Mouse (Mus musculus) midbrain, embryonic 13.5 days (tissue): ENCODE measurements around the gene Kcnk15. TPM values are rescaled to one million over a fixed set of nuclear protein-coding genes. Genes with fewer than 3 reads are reported as not detected.

Source experiments
- ATAC-seq: fragments of 200-750 bp; cut with Nextera tagmentation; 2 replicates; pipeline ENCODE4 v1.8.0; 2017; ENCODE audit warnings: mild to moderate bottlenecking, moderate TSS enrichment, moderate library complexity
- H3K27ac ChIP-seq: fragments of 300-500 bp; sonication (generic); 2 replicates; pipeline ENCODE4 v1.5.1; 2015; ENCODE audit warnings: inconsistent platforms, mild to moderate bottlenecking, moderate library complexity
- H3K27me3 ChIP-seq: fragments of 300-500 bp; sonication (generic); 2 replicates; pipeline ENCODE4 v1.6.1; 2015; ENCODE audit warnings: mild to moderate bottlenecking, inconsistent platforms
- H3K36me3 ChIP-seq: fragments of 300-500 bp; sonication (generic); 2 replicates; pipeline ENCODE4 v1.6.1; 2015; ENCODE audit warnings: mild to moderate bottlenecking, inconsistent platforms
- H3K4me1 ChIP-seq: fragments of 300-500 bp; sonication (generic); replicated peaks from 2 replicates; pipeline ENCODE4 v1.6.1; 2015; ENCODE audit warnings: inconsistent platforms
- H3K4me2 ChIP-seq: fragments of 300-500 bp; sonication (generic); replicated peaks from 2 replicates; pipeline ENCODE4 v1.6.1; 2015; ENCODE audit warnings: moderate library complexity, mild to moderate bottlenecking, inconsistent platforms
- H3K4me3 ChIP-seq: fragments of 300-500 bp; sonication (generic); replicated peaks from 2 replicates; pipeline ENCODE4 v1.5.1; 2015; ENCODE audit warnings: mild to moderate bottlenecking, inconsistent platforms
- H3K9ac ChIP-seq: fragments of 300-500 bp; sonication (generic); replicated peaks from 2 replicates; pipeline ENCODE4 v1.6.1; 2015; ENCODE audit warnings: mild to moderate bottlenecking, inconsistent platforms
- H3K9me3 ChIP-seq: fragments of 300-500 bp; sonication (generic); 2 replicates; pipeline ENCODE4 v1.6.1; 2016; ENCODE audit warnings: mild to moderate bottlenecking, inconsistent platforms
- WGBS: fragments of 180-500 bp; shearing (Covaris S2); methylation state at CpG from one replicate; pipeline ENCODE4 v1.1.7; 2015; 5-methylcytosine and 5-hydroxymethylcytosine counted together
- polyA plus RNA-seq: library from polyadenylated mRNA; unstranded; fragments of >200 nt; fragmentation: Nextera tagmentation; extraction: Ambion mirVana; gene quantifications from 2 replicates; pipeline ENCODE4 v1.2.1, GENCODE M21; 2015

Gene Kcnk15
- polyA plus RNA-seq, 1 experiment from 2014 or later: 0.13 TPM

DNA sequence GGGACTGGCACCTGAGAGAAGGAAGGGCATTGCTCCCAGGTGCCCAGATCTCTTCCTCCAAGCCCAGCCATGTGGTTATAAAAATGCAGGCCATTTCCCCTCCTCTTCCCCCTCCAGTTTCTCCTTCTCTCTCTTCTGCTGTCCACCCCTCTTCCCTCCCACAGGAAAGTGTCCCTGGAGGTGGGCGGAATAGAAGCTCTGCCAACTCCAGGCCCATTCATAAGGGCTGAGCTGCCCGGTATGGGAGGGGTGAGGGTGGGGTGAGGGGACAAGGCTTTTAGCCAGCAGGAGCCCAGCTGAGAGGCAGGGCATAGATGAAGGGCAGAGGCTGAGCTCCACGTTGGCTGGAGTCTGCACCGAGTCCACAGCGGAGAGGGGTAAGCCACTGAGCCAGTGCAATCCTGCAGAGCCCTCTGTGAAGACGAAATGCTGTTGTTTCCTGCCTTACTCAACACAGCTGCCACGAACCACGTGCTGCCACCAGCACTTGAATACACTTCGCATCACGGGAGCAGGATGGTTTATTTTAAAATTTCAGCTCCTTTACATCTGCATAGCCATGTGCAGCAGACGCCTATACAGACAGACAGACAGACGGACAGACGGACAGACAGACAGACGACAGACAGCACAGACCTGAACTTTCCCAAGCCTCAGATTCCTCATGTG is 23.5 kb downstream of the Kcnk15 start:
- no peak for ATAC-seq
- 72% methylated on average over 14 of the region's 14 CpGs for WGBS

DNA sequence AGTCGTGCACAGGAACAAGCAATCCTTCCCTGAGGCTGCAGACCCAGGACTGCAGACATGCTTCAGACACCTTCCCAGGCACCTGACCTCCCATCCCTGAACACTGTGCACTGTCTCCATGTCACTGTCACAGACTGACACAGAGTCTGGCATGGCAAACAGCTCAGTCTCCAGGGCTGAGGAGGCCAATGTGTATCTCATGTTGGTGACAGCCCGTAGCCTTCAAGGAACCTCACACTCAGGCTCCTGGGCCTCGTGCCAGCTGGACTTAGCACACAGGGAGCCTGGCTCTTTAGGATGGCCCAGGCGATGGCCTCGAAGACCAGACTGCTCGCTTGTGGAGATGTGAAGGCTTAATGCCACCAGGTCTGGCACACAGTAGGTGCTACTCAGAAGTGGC is 27.4 kb downstream of the Kcnk15 start:
- Histone ChIP-seq H3K27me3 (no peaks in the 10 kb centered on the region), H3K9me3 (no peaks in the 10 kb centered on the region), H3K36me3 (no peaks in the 10 kb centered on the region), H3K4me1 (peaks cover 14% of the 10 kb centered on the region), H3K27ac (no peak overlapping the region), H3K4me3 (no peak overlapping the region), H3K9ac (no peak overlapping the region), H3K4me2 (no peak overlapping the region)
- no peak for ATAC-seq
- 90% methylated on average over 6 of the region's 6 CpGs for WGBS

More for the DNA sequence above, 23.5 kb downstream of the Kcnk15 start:
- Histone ChIP-seq H3K36me3 (no peaks in the 10 kb centered on the region), H3K27ac (no peak overlapping the region), H3K4me3 (no peak overlapping the region), H3K9me3 (no peaks in the 10 kb centered on the region), H3K9ac (no peak overlapping the region), H3K4me1 (peaks cover 32% of the 10 kb centered on the region), H3K27me3 (no peaks in the 10 kb centered on the region), H3K4me2 (no peak overlapping the region)

DNA sequence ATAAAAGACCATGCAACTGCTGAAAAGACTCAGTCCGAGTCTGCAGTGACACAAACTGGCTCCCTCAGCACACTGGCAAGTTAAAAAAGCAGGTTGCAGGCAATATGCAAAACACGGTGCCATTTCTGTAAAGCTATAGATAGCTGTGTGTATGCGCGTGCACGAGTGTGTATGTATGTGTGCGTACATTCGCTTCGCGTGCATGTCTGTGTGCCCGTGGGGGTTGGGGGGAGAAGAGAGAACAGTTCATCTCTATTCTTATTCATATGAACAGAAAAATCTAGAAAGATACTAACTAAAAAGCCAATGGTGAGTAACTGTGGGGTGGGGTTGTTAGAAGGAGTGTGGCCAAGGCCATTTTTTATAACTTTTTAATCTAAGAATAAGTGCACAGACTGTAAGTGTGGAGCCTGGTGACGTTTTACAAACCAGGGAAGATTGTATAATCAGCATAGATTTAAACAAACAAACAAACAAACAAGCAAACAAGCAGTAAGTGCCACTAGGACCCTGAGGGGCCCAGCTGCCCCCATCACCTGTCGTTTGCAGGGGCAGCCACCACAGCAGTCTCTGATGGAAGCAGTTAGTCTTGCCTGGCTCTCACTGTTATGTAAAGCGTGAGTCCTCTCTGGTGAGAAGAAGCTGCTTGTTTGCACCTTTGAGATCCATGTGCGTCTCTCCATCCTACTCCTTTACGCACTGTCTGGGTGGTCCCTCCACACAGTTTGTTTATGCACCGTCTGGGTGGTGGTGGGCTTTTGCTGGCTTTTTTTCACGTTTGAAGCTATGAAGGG is 29.6 kb downstream of the Kcnk15 start:
- Histone ChIP-seq H3K4me3 (no peak overlapping the region), H3K27me3 (no peaks in the 10 kb centered on the region), H3K27ac (no peak overlapping the region), H3K4me2 (no peak overlapping the region), H3K9ac (no peak overlapping the region), H3K4me1 (no peaks in the 10 kb centered on the region), H3K36me3 (no peaks in the 10 kb centered on the region), H3K9me3 (no peaks in the 10 kb centered on the region)
- 72% methylated on average over 17 of the region's 17 CpGs for WGBS
- no peak for ATAC-seq

DNA sequence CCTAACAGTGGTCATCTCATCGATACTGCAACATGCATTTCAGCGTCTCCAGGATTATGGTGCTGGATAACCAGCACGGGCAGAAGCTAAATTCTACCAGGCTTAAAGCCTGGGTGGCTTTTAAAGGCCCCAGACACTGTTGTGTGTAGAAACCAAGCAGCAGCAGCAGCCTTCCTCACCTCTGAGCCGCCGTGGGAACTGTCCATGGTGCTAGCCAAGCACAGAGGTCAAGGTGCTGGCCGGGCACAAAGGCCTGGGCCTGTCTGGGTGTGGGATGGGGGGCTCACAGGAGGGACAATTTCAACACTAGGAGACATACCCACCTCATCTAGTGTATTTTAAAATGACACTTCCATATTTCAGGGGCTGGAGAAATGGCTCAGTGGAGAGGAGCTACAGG is 36.0 kb downstream of the Kcnk15 start:
- no peak overlapping the region for H3K4me2 ChIP-seq
- H3K4me3 ChIP-seq: no peak overlapping the region
- 43% methylated on average over 6 of the region's 6 CpGs for WGBS
- H3K4me1 ChIP-seq: peaks cover 14% of the 10 kb centered on the region
- H3K36me3 ChIP-seq: no peaks in the 10 kb centered on the region
- H3K9me3 ChIP-seq: no peaks in the 10 kb centered on the region
- H3K9ac ChIP-seq: no peak overlapping the region
- H3K27me3 ChIP-seq: no peaks in the 10 kb centered on the region
- no peak for ATAC-seq
- no peak overlapping the region for H3K27ac ChIP-seq

DNA sequence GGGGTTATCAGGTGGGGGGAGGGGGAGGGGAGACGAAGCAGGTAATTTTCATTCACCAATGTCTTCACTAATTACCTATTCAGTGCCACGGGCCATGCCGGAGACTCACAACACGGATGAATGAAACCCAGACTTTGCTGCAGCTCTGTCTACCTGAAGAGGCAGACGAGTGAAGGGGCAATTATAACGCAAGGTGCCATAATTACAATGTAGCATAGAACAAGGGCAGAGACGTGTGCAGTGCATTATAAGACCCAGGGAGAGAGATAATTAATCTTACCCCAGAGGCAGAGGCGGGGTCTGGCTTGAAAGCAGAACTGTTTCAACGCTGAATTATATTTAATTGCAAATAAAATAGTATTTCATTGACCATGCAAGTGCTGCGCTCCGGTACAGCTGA is 37.1 kb downstream of the Kcnk15 start:
- Histone ChIP-seq H3K4me1 (peaks cover 14% of the 10 kb centered on the region), H3K9ac (no peak overlapping the region), H3K27me3 (no peaks in the 10 kb centered on the region), H3K27ac (peak overlapping the region; percentile 70), H3K9me3 (no peaks in the 10 kb centered on the region), H3K4me3 (no peak overlapping the region), H3K36me3 (no peaks in the 10 kb centered on the region), H3K4me2 (no peak overlapping the region)
- 55% methylated on average over 11 of the region's 11 CpGs for WGBS
- peak; percentile 53; the same call in 1 of the 2 replicates for ATAC-seq

DNA sequence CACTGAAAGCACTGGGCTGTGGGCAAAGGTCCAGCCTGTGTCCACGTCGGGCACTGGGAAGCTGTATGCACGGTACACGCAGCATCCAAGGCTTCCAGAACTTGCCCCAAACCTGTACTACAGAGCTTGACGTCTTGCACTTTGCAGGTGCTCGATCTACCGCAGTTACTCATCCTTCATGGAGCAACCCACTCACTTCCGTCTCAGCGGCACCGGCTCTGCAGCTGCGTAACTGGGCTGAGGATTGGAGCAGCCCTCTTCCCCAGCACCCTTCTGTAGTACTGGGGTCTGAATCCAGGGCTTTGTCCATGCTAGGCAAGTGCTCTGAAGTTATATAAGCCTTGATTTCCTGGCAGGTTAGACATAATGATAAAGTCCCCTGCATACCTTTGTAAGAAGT is 37.8 kb downstream of the Kcnk15 start:
- Histone ChIP-seq H3K4me3 (no peak overlapping the region), H3K4me2 (no peak overlapping the region), H3K9me3 (no peaks in the 10 kb centered on the region), H3K27me3 (no peaks in the 10 kb centered on the region), H3K27ac (peak overlapping the region; percentile 70), H3K36me3 (no peaks in the 10 kb centered on the region), H3K9ac (no peak overlapping the region), H3K4me1 (peaks cover 14% of the 10 kb centered on the region)
- ATAC-seq: no peak
- WGBS: 94% methylated on average over 11 of the region's 11 CpGs

DNA sequence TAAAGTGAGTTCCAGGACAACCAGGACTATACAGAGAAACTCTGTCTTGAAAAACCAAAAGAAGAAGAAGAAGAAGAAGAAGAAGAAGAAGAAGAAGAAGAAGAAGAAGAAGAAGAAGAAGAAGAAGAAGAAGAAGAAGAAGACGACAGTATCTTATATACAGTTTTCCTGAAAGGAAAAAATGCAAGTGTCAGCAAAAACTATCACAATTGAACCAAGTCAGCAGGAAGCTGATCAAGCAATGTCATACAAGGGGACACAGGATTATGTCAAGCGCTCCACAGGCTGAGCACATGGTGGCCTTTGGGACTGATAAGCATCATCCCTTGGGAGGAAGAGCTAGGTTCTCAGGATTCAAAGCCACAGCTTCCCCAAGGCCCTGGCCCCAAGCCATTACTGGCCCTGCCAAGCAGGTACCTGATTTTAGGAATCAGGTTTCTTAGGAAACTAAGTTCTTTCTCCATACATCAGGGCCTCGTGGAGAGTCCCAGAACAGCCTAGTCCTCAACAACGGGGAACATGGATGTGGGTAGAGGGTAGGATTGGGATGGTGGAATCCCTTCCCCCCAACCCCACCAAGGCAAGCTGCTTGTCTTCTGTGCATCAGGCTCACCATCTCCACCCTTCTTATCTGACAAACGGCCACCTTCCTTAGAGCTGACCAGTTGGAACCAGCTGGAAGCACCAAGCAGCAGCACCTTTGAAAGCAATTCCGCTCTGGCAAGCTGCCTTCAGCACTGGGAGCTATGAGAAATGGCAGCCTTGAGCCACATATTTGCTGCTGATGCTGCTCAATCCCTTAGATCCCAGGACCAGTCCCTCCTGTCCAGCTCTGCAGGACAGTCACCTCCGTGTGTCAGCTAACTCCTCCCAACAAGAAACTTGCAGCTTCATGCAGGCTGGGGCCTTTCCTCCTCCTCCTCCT is 40.3 kb downstream of the Kcnk15 start:
- 69% methylated on average over 7 of the region's 7 CpGs for WGBS
- no peaks in the 10 kb centered on the region for H3K9me3 ChIP-seq
- H3K4me3 ChIP-seq: no peak overlapping the region
- ATAC-seq: no peak
- H3K36me3 ChIP-seq: no peaks in the 10 kb centered on the region
- H3K4me2 ChIP-seq: no peak overlapping the region
- H3K27ac ChIP-seq: no peak overlapping the region
- no peaks in the 10 kb centered on the region for H3K27me3 ChIP-seq
- H3K4me1 ChIP-seq: peaks cover 16% of the 10 kb centered on the region
- no peak overlapping the region for H3K9ac ChIP-seq

DNA sequence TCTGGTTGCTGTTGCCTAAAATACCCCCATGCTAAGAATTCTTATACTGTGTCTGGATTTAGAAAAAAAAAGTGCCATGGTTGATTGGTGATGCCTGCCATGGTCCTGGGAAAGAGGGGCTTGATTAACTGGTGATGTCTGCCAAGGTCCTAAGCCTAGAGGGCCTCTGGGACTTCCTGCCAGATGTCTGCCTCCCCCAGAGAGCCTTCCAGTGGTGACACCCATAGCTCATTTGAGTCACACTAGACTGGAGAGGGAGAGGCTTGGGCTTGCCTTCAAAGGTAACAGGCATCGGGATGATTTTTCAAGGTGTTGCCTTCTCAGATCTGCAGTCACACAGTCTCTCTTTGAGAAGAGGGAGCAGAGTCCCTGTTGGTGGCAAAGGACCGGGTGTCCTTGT is 41.7 kb downstream of the Kcnk15 start:
- Histone ChIP-seq H3K27ac (no peak overlapping the region), H3K4me1 (peaks cover 19% of the 10 kb centered on the region), H3K9me3 (no peaks in the 10 kb centered on the region), H3K27me3 (no peaks in the 10 kb centered on the region), H3K9ac (no peak overlapping the region), H3K36me3 (no peaks in the 10 kb centered on the region), H3K4me3 (no peak overlapping the region), H3K4me2 (no peak overlapping the region)
- no peak for ATAC-seq
- WGBS: 78% methylated on average over 2 of the region's 2 CpGs

DNA sequence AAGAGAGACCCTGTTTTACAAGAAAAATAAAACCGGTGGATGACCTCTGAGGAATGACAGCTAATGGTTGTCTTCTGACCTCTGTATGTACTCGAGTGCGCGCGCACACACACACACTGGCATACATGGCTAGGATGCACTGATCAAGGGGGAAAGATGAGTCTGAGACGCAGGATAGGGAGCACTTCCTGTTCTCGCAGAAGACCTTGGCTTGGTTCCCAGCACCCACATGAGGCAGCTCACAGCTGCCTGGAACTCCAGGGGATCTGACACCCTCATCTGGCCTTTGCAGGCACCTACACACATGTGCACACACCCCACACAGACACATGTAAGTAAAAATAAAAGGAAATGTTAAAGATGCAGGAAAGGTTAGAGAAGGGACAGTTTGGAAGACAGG is 43.6 kb downstream of the Kcnk15 start:
- ATAC-seq: no peak
- H3K9me3 ChIP-seq: no peaks in the 10 kb centered on the region

DNA sequence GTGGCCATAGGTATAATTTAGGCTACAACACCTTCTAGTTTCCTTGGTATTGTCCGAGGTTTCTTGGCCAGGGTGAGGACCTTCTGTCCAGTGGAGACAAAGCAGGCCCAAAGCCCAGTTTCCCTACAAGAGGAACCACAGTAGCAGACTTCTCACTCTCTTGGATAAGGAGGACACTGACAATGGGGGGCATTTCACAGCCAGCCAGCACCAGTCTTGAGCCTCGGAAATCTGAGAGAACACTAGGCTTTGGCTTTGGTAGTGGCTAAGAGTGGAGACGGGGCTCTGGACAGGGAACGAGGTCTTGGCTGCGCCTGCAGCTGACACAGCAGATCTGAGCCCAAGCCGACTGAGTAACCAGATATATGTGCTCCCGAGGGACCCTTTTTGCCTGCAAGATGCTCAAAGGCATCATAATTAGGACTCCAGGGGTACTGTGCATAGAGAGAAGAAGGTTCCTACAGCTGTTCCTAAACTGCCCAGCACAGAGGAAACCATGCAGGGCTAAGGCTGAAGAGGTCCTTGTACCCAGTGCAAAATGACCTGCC is 44.6 kb downstream of the Kcnk15 start:
- no peaks in the 10 kb centered on the region for H3K36me3 ChIP-seq
- no peaks in the 10 kb centered on the region for H3K9me3 ChIP-seq
- 0 out of 2 replicates have a peak, but pooled peaks cover 11% of the 10 kb centered on the region for H3K4me1 ChIP-seq
- no peak overlapping the region for H3K9ac ChIP-seq
- no peak for ATAC-seq
- H3K4me3 ChIP-seq: no peak overlapping the region
- no peaks in the 10 kb centered on the region for H3K27me3 ChIP-seq
- no peak overlapping the region for H3K27ac ChIP-seq
- 82% methylated on average over 7 of the region's 7 CpGs for WGBS
- no peak overlapping the region for H3K4me2 ChIP-seq

More for the DNA sequence above, 43.6 kb downstream of the Kcnk15 start:
- H3K4me3 ChIP-seq: no peak overlapping the region
- no peak overlapping the region for H3K9ac ChIP-seq
- H3K4me1 ChIP-seq: 0 out of 2 replicates have a peak, but pooled peaks cover 11% of the 10 kb centered on the region
- no peak overlapping the region for H3K4me2 ChIP-seq
- H3K36me3 ChIP-seq: no peaks in the 10 kb centered on the region
- WGBS: 96% methylated on average over 7 of the region's 7 CpGs
- no peaks in the 10 kb centered on the region for H3K27me3 ChIP-seq
- no peak overlapping the region for H3K27ac ChIP-seq

DNA sequence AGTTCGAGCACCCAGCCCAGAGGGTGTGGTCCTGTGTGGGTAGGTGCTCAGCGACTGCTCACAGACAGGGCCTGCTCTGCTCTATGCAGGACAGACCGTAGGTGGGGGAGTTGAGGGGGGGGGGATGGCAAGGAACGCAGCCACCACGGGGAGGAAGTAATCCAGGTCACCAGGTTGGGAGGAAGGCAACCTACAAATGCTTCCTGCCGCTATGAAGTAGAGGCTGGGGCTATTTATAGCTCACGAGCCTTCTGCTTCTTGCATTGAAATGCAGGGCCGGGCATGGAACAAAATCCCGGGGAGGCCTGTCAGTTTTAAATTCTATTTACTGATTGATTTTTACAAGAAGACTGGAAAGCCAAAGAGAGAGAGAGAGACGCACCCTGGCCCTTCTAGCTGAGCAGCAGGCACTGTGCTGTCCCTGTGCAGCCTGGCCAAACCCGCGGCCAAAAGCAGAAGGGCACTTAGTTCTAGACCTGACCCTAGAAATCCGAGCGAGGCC is 46.5 kb downstream of the Kcnk15 start:
- Histone ChIP-seq H3K9me3 (no peaks in the 10 kb centered on the region), H3K4me3 (no peak overlapping the region), H3K4me1 (0 out of 2 replicates have a peak, but pooled peaks cover 11% of the 10 kb centered on the region), H3K27me3 (no peaks in the 10 kb centered on the region), H3K9ac (no peak overlapping the region; the same call in 1 of the 2 replicates), H3K36me3 (no peaks in the 10 kb centered on the region), H3K27ac (peak overlapping the region; percentile 53; the same call in 1 of the 2 replicates), H3K4me2 (no peak overlapping the region)
- 61% methylated on average over 14 of the region's 14 CpGs for WGBS
- ATAC-seq: no peak
